Mouse (Mus musculus) bone marrow macrophage, adult 2 months (primary cell): ENCODE results near the gene Cntnap1.

Experiments used
- CTCF ChIP-seq: IDR thresholded peaks from 2 replicates; pipeline ENCODE4 v1.5.1; 2012; ENCODE audit warnings: low read depth, mild to moderate bottlenecking, low read length, moderate library complexity
- POLR2A ChIP-seq: IDR thresholded peaks from 2 replicates; pipeline ENCODE4 v1.6.1; 2012; ENCODE audit warnings: mild to moderate bottlenecking, low read depth, low read length, borderline replicate concordance

GRCm38 (mm10) chr11:101179306-101179705 is 9.0 kb downstream of the Cntnap1 start:
- TF ChIP-seq POLR2A (no peak), CTCF (no peak)
